Mouse (Mus musculus): ENCODE data around the gene Sumo3.

Sumo3 gene

DNA sequence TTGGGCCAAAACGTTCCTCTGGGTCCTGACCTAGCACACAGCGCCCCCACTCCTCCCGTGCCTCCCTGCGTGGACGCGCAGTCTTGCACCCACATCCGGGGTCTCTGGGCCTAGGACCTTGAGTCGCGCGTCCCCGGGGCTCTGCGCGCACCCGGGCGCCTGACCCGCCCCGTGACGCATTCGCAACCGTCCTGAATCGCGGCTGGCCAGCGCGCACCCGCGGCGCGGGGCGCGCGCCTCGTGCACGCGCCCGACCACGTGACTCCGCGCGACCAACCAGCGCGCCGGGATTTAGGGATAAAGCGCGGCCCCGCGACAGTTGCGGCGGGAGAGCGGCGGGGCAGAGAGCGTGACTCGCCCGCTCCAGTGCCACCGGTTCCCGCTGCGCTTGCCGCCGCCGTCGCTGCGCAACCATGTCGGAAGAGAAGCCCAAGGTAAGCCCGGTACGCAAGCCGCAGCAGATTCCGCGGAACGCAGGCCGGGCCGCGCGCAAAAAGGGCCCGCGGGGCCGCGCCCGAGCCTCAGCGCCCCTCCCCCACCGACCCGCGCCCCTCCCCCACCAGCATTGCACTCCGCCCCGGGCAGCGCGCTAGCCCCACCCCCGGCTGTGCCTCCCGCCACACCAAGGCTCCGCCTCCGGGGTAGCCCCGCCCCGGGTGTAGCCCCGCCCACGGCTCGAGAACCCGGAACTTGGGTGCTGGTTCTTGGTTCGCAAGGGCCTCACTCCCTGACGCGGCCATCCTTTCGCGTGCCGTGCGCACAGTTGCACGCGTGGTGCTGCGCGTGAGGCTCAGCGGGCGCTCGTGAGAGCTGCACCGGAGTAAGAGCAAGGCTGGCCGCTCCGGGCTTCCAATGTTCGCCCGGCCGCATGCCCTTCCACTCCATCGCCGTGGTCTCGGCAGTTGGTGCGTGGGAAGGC lies at the start of gene Sumo3, which contains the start of gene Gm49325:
Gene Sumo3, plus strand, starts transcription at position 190 of the 919 bp plus-strand sequence.
Gene Gm49325, plus strand, starts transcription at position 290 of the 919 bp plus-strand sequence.
- peak; percentile 99 for DNase-seq

GRCm38 (mm10) chr10:77556631-77557030 lies 49.3 kb upstream of the Sumo3 start:
- DNase-seq, result no peak

- DNase-seq, result no peak
Measured at GRCm38 (mm10) chr10:77557641-77558040, 48.3 kb upstream of the Sumo3 start.

DNA sequence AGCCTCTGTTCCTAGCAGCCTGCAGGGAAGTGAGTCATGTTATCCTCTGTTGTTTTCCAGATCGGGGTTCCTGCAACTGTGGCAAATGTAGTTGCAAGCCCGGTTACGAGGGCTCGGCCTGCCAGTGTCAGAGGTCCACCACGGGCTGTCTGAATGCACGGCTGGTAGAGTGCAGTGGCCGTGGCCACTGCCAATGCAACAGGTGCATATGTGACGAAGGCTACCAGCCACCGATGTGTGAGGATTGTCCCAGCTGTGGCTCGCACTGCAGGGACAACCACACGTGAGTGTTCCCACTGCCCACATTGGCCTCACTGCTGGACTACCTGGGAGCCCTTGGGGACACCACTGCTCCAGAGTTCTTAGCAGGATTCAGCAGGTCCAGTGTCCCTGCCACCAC lies 45.8 kb upstream of the Sumo3 start:
- no peak for DNase-seq

DNA sequence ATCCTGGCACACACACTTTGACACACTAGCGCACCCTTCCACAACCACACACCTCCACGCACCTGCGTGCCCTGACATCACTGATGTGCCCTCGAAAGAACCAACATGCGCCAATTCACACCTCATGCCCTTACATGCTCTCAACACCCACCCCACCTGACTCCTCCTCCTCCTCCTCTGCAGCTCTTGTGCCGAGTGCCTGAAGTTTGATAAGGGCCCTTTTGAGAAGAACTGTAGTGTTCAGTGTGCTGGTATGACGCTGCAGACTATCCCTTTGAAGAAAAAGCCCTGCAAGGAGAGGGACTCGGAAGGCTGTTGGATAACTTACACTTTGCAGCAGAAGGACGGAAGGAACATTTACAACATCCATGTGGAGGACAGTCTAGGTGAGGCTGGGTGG lies 45.1 kb upstream of the Sumo3 start:
- no peak for DNase-seq

DNA sequence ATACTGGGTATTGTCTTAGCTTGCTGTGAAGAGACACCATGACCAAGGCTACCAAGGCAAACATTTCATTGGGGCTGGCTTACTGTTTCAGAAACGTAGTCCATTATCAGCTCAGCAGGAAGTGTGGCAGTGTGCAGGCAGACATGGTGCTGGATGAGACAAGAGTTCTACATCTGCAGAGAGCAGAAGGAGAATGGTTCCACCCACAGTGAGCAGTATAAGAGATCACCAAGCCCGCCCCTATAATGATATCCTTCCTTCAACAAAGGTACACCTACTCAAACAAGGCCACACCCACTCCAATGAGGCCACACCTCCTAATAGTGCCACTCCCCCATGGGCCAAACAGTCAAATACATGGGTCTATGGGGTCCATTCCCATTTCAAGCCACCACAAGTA lies 44.4 kb upstream of the Sumo3 start:
- no peak for DNase-seq

DNA sequence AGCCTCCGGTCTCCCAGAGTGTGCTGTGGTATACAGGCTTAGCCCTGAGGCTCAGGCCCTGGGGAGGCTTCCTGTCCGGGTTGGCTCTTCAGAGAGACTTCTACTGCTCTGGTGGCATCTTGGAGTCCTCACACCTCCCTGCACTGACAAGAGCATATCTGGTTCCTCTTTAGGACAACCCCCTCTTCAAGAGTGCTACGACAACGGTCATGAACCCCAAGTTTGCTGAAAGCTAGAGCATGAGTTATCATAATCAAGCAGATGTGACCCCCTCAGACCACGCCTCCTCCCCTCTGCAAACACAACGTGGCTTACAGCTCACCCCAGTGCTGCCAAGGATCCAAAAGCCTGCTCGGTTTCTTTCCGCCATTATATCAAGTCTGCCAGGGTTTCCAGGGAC lies 40.9 kb upstream of the Sumo3 start:
- no peak for DNase-seq

DNA sequence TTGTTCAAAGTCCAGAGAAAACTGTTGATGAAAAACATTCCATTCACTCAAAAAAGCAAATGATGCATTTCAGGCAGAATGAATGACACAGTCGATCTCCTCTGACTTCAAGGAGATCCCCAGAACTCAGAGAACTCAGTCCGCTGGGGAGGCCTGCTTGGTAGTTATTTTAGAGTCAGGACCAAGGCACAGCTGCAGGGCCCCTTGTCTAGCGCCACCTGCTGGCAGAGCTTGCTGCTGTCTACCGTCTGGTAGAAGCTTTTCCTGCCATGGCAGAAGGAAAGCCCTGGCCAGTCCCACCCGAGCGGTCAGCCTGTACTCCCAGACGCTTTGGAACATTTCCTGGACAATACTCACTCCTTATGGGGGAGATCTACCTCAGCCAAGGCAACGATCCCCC lies 39.2 kb upstream of the Sumo3 start:
- DNase-seq, result peak; percentile 92

GRCm38 (mm10) chr10:77569481-77569880 lies 36.4 kb upstream of the Sumo3 start:
- DNase-seq, result no peak

GRCm38 (mm10) chr10:77569973-77570658 lies 35.8 kb upstream of the Sumo3 start:
- no peak for DNase-seq

- no peak for DNase-seq
Measured at GRCm38 (mm10) chr10:77572225-77572624, 33.7 kb upstream of the Sumo3 start.

DNA sequence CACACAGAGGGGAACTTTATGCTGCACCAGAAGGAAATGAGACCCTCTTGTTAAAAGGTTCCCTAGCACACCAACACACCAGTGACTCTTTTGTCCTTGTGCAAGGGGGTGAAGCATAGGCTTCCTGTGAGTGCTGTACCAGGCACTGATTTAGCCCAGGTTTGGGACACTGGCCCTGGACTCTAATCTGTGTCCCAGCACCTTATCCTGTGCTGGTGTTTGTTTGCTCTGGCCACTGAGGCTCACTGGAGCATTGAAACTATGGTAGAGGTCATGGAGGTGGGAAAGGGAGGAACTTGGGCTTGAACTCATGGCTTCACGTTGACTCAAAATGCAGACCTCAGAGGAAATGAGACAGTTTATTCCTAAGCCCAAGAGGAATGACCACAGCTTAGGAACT lies 32.7 kb upstream of the Sumo3 start:
- no peak for DNase-seq

DNA sequence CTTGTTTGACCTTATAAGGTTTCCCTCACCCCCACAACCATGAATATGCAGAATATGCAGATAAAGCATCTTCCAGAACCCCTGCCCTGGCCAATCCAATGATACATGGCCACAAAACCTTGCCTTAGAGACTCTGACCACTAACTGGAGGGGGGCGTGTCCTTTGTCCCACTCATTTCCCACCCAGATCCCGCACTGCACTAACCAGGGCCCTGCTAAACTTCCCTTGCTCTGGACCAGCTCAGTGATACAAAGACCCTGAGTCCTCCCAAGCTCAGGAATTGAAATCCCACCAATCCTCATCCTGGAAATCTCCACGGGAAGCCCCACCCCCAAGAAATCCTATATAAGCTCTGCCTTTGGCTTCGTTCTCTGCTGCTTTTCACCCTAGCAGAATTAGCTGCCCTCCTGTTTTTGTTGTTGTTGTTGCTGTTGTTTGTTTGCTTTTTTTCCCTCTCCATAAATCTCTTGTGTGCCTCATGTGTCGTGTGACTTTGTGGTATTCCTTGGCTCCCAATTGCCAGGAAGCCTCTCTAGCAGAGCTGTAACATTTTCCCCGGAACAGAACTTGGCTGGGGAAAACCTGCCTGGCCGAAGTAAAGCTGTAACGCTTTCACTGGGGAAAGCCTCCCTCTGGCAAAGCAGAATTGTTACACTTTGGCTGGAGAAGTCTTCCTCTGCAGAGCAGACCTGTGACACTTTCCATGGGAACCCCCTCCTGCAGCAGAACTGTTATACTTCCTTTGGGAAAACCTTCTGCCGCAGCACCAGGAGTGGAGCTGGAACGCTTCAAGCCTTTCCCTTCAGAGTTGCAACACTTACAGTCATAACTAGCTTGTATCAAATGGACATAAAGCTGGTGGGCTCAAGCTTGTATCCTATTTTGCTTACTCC lies 25.6 kb upstream of the Sumo3 start:
- peak; percentile 33 for DNase-seq

GRCm38 (mm10) chr10:77581023-77581407 lies 24.9 kb upstream of the Sumo3 start:
- no peak for DNase-seq

GRCm38 (mm10) chr10:77581408-77582284 lies 24.3 kb upstream of the Sumo3 start, which contains the start of gene Pttg1ip:
Pttg1ip (plus strand) TSS chr10:77581720.
- peak; percentile 96 for DNase-seq

DNA sequence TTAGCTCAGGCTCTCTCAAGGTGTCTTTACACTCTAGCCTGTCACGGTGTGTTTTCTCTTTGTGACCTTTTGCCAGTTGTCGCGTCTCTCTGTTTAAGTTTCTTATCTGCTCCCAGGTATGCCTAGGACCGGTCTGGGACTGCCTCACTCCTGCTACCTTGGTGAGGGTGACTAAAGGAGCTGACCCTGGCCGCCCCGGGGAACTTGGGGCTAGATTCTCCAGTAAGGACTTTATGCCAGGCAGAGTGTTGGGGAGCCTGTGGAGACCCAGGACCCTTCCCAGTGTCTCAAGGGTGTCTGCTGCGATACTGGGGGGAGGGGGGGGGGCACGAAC lies 23.6 kb upstream of the Sumo3 start:
- no peak for DNase-seq

- DNase-seq, result peak; percentile 61
Measured at GRCm38 (mm10) chr10:77583795-77584422, 22.0 kb upstream of the Sumo3 start.

DNA sequence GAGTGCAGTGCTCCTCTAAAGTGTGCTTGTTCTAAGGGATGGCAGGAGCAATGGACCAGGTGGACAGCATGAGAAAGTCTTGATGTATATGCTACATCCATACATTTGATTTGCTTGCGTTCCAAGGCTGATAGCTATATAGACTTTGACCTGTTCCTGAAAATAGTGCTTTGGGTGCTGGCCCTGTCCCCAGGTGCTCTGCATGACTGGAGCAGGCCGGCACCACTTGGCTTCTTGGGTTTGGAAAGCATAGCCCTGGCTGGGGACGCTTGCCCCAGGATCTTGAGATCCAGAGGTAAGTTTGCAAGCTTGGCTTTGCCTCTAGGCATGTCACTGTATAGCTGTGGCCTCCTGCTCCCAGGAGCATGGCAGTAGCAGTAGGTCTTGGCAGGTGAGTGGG lies 19.3 kb upstream of the Sumo3 start:
- DNase-seq, result no peak

GRCm38 (mm10) chr10:77587091-77587775 lies 18.7 kb upstream of the Sumo3 start:
- no peak for DNase-seq

DNA sequence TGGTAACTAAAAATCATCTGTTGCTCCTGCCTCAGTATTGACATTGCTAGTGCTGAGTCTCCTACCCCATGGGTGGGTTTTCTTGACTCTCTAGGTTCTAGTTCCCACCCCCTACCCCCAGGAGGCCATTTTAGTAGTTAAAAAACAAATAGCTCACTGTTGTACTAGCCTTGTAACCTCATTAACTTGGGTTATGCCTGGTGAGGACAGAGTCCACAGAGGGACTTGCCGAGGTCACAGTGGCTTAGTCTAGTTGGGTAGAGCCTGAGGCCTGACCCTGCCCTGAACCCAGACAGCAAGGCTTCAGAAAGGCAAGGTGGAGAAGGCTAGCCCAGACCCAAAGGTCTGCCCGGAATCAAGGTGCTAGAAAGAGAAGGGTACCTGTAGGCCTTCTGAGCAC lies 17.9 kb upstream of the Sumo3 start:
- DNase-seq, result no peak

DNA sequence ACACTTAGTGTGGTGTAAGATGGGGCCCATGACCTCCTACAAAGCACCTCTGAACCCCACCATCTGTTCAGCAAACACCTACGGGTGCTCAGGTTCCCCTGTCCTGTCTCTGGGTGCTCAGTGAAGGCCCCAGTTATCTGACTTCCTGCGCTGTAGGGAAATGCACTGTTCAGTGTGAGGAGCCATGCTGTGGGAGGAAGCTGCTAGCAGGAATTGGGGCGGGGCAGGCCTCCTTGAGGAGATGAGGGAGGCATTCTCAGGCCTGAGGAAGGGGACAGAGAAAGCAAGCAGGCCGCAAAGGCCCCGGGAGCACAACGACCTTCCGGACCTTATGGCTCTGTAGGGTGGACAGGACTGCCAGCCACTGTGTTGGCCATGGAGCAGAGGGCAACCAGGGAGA lies 16.8 kb upstream of the Sumo3 start:
- no peak for DNase-seq
